Mouse (Mus musculus) c-Kit-positive CD71-positive TER-119-negative erythroid progenitor cells, embryonic 14.5 days (primary cell): ENCODE data around the gene Pcbp2.

ENCODE experiments used
- DNase-seq: peaks from one replicate; pipeline ENCODE4 v3.0.0-alpha.2; 2013; ENCODE audit warnings: low read depth

The Pcbp2 gene

DNA sequence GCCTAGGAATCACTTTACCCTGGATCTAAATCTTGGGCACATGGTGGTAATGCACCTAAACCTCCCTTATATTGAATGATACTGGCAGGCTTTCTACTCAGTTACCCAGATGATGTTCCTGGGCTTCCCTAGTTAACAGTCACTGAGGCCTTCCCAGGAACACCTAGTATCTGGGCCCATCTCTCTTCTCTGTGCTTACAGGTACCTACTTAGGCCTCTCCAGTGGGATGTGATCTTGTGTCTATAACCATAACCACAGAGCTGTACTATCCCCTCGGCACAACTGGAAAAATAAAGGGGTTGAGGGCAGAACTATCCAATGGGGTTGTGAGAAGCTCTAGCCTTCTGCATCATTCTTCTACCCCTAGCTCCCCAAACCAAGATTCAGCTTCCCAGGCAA, 36.5 kb downstream of the Pcbp2 start:
- DNase-seq, result no peak

DNA sequence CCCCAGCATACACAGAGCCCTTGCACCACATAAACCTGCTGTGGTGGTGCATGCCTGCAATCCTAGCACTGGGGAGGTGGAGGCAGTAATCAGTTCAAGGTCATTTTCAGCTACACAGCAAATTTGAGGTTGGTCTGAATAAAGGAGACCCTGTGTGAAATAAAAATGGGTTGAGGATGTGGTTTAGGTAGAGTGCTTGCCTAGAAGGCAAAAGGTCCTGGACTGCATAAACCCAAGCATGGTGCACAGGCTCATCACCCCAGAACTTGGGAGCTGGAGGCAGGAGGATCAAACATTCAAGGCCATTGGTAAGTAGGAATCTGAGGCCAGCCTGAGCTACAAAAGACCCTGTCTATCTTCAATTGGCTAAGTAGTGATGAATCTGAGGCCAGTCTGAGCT, 37.2 kb downstream of the Pcbp2 start:
- no peak for DNase-seq

DNA sequence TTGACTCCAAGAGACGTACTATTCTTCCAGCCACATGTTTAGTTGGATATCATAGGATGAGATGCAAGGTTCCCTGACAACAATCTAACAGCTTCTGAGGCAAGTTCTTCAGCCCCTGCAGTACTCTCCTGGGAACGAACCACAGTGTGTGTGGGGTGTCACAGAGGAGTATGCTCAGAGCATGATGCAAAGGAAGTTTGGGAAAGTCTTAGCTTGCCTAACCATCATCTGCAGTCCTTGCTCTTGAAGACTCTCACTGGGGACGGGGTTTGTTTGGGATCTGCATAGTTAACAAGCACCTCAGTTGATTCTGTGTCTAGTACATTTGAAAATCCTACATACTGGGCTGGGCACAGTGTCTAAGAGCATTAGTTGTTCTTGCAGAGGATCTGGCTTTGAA, 38.0 kb downstream of the Pcbp2 start:
- no peak for DNase-seq

DNA sequence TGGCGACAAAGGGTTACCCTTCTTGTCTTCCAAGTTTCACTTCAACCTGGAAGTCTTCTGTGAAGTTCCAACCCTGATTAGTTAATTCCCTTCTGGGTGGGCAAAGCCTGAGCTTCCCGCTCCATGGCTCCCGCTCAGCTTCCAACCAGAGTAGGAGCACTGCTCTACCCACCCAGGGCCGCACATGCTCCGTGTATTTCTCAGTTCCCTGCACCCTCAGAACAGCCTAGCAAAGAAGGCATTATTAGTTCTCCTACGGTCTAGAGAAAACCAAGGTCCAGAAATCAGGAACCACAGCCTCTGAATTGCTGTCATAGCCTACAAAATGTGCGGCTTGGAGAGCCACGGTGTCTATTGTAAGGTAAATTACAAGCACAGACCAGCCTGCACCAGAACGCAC, 39.8 kb downstream of the Pcbp2 start:
- no peak for DNase-seq

DNA sequence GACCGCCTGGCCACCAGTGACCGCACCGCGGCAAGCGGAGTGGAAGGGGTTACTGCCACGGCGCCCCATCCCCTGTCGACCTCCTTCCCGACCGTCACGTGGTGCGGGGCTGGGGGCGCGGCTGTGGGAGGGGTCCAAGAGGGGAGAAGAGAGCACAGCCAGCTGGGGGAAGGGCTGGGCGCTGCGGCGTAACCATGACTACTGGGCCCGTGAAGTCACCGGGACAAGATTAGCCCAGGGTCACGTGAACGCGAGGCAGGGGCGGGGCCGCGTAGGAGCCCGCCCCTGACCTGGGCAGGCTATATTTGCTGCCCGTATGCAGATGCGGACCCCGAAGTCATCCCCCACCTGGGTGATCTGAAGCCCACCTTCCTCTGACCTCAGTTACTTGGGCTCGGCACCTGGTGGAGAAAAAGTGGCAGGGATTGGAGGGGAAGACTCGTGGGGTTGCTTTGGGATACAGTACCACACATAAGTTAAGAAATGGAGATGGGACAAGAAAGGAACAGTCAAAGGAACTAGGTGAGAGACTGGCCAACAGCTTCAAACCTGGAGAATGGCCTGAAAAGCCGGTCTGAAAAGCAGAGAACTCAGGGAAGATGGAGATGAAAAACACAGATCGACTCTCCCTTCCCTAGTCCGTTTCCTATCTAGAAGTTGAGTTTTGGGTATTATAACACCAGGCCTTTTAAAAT, 40.4 kb downstream of the Pcbp2 start:
- peak; percentile 65 for DNase-seq

DNA sequence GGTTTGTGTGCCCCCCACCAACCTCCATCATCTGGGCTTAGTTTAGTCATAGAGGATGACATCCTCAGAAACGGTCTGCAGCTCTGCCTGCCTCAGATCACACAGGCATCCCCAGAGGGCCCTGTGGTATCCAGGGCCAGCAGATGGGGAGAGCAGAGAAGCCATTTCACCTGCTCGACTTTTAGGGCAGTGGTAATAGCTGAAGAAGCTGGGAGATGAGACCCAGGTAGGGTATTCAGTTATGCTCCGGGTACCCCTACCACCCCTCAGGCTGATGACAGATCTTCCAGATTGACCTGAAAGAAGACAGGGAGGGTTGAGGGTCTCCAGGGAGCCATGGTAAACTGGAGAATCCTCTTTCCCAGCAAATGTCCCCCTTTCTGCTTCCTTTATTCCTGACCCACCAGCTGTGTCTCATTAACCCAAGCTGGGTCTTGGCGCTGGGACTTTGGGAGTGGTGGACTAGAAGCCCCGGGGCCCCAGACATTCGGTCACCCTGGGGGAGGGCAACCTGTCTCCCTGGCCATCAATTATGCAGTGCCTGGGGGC, 41.0 kb downstream of the Pcbp2 start:
- no peak for DNase-seq

DNA sequence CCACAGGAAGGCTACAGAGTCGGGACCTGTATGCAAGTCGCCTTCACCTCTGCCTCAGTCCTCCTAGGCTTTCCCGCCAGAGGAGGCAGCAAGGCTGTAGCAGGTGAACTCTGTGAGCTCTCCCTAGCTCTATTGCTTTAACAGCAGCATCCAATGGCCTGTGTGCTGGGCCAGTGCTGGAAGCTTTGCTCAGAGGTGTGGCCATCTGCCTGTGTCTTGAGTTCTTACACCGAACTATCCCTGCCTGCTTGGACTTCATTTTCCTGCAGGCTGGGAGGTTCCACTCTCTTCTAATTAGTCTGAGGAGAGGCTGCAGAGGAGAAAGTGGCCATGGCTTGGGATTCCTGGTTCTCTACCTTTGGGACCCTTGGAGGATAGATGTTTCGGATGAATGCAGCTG, 41.7 kb downstream of the Pcbp2 start:
- DNase-seq, result no peak

DNA sequence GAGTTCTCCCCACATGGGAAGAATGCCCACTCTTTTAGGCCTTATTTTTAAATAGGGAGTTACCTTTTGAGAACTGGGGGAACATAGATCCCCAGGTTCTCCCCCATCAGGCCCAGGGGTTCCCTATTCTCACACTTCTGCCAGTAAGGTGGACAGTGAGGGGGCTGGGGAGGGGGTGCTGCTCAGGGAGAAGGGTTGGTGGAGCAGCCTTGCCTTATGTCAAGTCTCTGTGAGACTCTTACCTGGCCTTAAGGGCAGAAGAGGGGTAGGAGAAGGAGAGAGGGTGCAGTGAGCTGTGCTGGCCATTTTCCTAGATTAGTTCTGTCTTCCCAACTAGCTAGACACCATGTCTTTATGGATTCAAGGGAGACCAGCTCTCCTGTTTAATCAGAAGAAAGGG, 42.1 kb downstream of the Pcbp2 start:
- no peak for DNase-seq

DNA sequence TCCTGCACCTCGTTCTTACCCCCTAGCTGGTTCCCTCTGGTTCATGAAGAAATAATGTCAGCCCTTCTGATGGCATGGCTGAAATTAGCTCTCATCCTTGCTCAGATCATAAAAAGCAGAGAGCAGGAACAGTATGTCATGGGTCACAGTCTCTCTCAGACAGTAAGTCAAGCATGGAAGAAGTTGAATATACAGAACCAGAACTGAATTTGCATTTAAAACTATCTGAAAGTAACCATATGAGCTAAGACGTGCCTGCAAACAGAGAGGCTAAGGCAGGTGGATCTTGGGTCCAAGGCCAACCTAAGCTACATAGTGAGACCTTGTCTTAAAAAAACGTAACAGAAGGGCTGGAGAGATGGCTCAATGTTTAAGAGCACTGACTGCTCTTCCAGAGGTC, 42.7 kb downstream of the Pcbp2 start:
- no peak for DNase-seq

DNA sequence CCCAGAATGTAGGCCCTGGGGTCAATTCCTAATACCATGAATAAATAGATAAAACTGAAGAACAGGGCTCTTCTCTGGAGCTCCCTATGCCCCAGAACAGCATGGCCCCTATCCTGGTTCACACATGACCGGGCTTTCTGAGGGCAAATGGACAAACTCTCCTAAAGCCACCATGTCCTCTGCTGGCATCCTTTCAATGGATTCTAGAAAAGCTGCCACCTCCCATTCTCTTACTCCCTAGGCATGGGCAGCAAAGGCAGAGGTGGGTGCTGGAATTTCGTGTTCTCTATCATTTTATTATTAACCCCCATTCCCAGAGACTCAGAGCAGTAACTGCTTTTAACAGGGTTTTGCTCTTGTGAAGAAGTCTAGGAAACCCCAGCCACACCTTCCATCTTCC, 44.9 kb downstream of the Pcbp2 start:
- no peak for DNase-seq

DNA sequence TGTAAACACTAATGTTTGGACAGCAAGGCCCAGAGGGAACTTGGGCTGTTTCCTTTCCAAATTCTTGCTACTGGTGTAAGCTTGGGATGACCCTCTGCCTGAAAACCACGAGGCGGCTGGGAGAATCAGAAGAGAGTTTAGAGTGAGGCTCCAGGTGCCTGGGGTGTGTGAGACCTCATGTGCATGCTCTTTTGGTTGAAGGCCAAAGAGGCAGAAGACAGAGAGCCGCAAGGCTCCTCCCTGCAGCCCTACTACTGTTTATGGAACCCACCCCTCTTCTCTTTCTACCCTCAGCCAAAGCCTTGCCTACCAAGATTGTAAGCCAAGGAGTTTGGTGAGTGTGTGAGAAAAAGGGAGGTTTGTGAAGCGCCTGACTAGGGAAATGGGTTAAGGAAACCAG, 45.5 kb downstream of the Pcbp2 start:
- DNase-seq, result no peak

DNA sequence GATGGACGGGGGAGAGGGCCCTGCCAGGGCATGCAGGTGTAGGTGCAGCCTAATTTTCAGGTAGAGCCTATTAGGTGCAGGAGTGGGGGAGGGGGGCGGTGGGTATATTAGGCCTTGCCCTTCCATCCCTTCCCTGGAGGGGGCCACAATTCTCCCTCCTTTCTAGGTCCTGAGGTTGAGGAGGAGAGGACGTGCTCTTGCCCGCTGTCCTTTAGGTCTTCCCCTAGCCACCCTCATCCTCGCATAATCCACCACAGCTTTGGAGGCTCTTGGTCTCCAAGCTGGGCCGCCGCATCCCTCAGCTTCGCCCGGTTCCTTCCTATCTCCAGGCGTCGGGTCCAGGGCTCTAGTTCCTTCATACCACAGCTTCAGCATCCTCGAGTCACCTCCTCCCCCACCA, 46.0 kb downstream of the Pcbp2 start:
- no peak for DNase-seq

DNA sequence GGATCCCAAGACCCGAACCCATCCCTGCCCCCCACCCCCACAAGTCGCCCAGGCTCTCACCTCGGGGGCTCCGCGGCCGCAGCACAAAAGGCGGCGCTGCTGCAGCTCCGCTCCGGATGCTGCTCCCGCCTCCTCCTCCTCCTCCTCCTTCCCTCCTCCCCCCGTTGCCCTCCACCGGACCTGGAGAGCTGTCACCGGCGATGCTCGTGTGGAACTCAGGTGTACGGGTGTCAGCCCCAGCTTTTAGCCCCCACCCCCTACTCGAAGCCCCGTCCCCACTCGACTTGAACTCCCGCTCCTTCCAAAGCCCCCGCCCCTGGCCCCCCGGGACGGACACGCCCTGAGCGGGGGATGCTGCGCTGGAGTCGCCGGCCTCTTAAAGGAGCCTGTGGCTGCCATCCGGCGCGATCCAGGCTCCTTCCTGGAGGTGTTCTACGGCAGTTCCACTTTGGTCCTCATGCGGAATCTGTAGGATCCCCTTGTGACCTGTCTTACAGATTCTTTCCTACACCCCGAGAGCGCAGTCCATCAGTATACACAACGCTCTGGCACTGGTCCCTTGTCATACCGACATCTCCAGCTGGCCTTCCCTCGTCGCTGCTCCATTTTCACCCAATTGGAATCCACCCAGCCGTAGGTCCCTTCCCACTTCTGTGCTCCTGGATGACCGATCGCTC, 46.5 kb downstream of the Pcbp2 start, which contains the start of gene Map3k12:
Gene Map3k12 (minus strand): TSS at position 337 of the 677 bp plus-strand sequence.
- peak; percentile 38 for DNase-seq

DNA sequence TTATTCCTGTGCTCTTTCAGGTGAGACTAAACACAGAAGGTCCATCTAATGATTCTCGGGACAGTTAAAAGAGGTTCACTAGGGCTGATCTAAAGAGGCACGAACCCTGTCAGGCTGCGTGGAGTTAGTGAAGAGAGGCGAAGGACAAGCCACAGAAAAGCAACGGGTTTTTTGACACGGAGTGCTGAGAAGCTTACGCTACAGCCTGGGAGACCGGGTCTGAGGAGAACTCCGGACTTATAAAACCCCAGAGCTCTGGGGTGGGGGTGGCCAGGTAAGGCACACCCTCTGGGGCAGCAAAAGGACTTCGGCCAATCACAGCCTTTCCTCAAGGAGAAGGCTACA, 47.3 kb downstream of the Pcbp2 start:
- DNase-seq, result no peak

DNA sequence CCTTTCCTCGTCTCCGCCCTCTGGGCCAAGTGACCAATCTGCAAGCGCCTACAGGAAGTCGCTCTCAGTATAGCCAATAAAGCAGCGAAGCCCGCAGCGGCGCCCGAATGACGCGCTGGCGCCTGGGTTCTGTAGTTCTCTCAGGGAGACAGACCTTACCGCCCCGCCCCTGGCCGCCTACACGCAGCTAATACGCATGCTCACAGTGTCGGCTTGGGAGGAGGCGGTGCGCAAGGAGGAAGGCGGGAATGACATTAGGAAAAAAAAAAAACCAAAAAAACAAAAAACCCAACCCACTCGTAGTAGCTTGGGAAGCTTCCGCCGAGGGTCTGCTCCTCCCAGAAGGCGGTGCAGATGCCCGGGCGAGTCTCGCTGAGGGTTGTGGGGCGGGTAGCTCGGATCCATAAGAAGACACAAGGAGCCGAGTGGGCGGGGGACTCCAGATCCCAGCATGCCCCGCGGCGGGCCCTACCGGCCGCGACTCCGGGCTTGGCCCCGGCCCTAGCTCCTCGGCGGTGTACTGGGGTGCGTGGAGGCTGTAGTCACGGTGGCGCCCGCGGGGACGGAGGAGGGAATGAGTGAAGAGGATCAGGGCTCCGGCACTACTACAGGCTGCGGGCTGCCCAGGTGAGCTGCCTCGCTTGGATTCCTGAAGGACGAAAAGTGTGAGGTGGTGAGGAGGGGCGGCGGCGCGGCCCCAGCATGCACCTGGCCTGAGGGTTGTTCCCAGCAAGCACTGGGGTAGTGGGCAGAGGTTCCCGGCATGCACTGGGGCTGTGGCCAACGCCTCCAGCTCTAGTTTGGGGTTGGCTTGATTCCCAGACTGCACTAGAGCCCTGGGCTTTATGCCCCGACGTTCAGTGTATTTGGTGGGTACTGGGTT, 47.9 kb downstream of the Pcbp2 start, which contains the start of gene Tarbp2:
Gene Tarbp2 (plus strand): TSS at position 217 of the 883 bp plus-strand sequence.
- DNase-seq, result peak; percentile 99

DNA sequence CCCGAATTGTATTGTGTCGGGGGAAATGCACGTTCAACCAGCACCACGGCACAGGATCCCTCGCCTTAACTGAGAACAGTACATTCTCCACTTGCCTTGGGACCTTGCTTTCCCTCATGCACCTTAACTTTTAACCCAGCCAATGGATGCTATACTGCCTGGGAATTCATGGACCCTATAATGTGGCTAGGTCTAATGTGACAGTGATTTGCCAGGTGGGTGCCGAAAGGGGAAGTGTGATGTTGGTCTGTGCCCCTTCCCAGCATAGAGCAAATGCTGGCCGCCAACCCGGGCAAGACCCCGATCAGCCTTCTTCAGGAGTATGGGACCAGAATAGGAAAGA, 48.5 kb downstream of the Pcbp2 start:
- no peak for DNase-seq

DNA sequence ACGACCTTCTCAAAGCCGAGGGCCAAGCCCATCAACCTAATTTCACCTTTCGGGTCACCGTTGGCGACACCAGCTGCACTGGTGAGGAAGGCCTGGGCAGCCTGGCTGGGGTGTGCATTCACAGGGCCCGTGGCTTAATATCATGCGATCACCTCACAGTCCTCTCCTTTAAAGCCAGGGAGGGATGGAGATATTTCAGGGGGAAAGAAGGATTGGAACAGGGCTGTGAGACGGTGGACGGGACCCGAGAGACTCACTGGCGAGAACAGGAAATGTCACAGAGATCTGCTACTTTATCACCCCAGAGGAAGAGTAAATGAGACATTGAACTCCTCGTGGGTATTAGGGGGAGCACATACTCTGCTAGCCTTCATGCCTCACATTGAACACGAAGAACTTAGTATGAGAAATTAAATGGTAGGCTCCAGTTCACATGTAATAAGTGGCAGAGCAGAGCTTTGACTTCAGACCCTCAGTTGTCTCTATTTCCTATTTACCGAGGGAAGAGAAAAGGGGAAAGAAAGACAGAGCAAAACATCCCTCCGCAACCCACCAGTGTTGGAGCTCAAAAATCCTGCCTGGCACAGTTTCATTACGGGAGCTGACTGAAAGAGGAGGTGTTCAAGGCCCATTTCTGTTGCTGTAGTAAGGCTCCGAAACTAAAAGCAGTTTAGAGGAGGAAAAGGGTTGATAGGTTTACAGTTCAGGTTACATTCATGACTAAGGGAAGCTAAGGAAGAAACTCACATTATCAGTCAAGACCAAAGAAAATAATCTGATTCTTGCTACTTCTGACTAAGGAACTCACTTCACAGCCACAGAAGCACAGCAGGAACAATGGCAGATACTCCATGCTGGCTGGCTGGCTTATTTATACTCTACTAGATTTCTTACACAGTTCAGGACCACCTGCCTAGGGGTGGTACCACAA, 49.1 kb downstream of the Pcbp2 start:
- no peak for DNase-seq

DNA sequence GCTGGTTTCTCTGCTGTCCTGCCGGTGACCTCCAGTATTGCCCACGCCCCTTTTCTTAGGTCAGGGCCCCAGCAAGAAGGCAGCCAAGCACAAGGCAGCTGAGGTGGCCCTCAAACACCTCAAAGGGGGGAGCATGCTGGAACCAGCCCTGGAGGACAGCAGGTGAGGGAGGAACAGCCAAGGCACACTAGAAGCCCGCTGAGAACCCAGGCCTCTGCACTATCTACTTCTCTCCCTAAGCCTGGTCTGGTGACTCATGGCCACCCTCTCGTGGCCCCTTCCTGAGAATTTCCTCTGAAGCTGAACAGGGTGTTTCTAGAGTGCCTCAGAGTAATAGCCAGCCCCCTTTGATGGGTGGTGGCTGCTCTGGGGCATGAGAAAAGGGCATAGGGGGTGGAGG, 50.1 kb downstream of the Pcbp2 start:
- peak; percentile 73 for DNase-seq

DNA sequence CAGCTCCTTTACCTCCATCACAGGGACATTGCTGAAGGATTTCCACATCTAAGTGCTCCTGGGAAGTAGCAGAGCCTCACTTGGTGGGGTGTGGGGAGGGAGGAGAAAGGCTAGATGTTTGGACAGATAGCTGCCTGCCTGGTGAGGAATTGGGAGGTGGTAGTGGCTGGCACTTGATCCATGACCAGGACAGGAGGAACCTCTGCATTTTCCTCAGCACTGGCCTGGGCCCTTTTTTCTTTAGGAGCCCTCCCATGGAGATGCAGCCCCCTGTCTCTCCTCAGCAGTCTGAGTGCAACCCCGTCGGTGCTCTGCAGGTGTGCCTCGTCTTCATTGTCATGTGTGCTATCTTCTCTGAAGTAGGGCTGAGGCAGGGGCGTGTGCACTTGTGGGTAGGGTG, 51.1 kb downstream of the Pcbp2 start:
- no peak for DNase-seq

DNA sequence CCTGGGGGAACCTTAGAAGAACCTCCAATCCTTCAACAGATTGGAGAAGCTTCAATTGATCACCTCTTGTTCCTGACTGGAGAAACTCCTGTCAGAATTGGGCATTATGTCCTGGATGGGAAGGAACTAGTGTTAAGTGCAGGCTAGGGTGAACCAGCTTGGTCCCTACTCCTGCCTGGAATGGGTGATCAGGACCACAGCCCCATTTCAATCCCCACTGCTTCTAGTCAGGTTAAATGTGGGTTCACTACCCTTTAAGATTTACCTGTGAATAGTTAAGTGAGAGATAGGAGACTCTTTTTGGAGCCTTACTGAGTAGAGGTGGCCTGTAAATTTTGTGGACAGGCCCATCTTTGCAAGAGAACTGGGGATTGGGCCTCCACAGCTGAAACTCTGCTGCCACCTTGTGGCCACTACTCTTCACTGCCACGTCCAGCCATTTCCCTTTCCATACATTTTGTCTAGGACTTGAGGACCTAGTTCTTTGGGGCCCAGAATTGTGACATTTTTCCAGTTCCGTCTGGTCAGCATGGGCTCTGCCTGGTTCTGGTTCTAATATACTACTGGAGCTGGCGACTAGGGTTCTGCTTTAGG, 54.6 kb downstream of the Pcbp2 start, which contains the start of gene Npff:
Gene Npff (minus strand): TSS at position 51 of the 594 bp plus-strand sequence.
- peak; percentile 70 for DNase-seq
